Mouse (Mus musculus) B cell, adult 62 days (primary cell): ENCODE results near the gene Stx11. TPM values are rescaled to one million over a fixed set of nuclear protein-coding genes. Genes with fewer than 3 reads are reported as not detected.

Experiments
- total RNA-seq: library from RNA; stranded (reverse); gene quantifications from 4 replicates; pipeline ENCODE4 v1.2.4, GENCODE M21; 2023

The Stx11 gene
- 4.8 to 8.9 TPM (median 6.5 TPM) in 4 replicates for total RNA-seq

DNA sequence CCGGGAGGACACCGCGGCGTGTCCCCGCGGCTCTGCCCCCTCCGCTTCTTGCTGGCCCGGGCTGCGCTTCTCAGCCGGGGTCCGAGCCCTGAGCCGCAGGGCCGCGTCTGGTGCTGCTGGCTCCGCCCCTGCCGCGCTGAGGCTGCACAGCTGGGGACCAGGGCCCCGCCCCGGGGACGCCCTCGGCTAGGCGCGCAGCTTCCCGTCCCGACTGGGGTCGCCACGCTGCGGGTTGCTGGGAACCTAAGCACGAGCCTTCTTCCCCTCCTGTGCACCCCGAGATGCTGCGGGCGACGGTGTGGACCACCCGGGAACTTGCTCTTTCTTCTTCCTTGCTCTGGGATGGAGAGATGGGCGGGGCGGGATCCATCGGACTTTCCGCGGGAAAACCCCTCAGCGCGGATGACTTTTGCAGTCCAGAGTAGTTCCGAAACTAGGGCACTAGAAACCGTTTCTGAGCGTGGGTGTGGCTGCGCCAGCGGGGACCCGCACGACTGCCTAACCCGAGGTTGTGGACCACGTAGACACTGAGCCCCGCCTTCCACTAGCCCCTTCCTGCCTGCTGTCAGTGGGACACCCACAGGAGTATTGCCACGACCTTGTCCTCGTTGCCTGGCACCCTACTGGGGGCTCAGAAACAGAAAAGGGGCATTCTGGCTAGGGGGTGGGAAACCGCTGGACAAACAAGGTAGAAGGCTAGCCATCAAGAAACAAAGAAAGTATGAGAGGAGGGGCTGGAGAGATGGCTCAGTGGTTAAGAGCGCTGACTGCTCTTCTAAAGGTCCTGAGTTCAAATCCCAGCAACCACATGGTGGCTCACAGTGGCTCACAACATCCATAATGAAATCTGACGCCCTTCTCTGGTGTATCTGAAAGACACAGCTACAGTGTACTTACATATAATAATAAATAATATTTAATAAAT lies at the start of gene Stx11:
Stx11 (minus strand) TSS at position 148 of the 925 bp plus-strand sequence.

DNA sequence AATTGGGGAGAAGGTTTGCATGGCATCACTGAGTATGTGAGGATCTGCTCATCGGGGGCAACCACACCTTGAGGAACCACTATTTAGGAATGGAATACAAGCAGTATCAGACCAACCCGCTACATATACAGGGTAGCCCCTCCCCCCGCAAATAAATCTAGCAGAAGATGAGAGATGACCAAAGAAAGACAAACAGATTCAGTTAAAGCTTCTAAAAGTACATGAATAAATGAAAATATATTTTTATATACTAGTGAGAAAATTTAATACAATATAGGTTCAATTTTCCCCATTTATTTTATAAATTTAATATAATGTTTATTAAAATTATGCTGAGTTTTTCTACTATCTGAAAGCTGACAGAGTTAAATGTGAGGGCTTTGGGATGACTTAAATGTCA lies 40.9 kb upstream of the Stx11 start, which contains the start of gene Sf3b5:
Sf3b5 (plus strand) TSS at position 301 of the 400 bp plus-strand sequence.

Other genes with a start within 250 kb of the Stx11 start
- 51.7 to 62.9 TPM (median 57.0 TPM) in 4 replicates for gene Utrn, start 94.9 kb downstream of the Stx11 start, total RNA-seq
- gene Sf3b5, start 41.0 kb upstream of the Stx11 start, total RNA-seq, result 8.8 to 9.8 TPM (median 9.1 TPM) in 4 replicates
- gene Plagl1, start 96.2 kb upstream of the Stx11 start, total RNA-seq, result 0.27 to 0.63 TPM (median 0.30 TPM) in 3 of 4 replicates, not detected in the other
- not detected in 4 replicates for gene Zc2hc1b, start 213.7 kb upstream of the Stx11 start, total RNA-seq
- 67.2 to 81.2 TPM (median 76.3 TPM) in 4 replicates for gene Ltv1, start 228.9 kb upstream of the Stx11 start, total RNA-seq